Mouse (Mus musculus) thymus, postnatal 4 days (tissue): Measurements from ENCODE around the gene Zbed5.
A peak's percentile ranks its signal among the peaks of the same experiment; 100 is the strongest.
"Not testable (repeated sequence)": the region's sequence is repeated elsewhere in the genome, so short reads cannot be mapped to it uniquely, and the experiment has no call there.

ENCODE experiments used
- DNase-seq: peaks from one replicate; pipeline ENCODE4 v3.0.0; 2021

Gene Zbed5

GRCm38 (mm10) chr5:129909147-129909546 is 13.6 kb downstream of the Zbed5 start:
- no peak for DNase-seq

GRCm38 (mm10) chr5:129909591-129909990 is 14.1 kb downstream of the Zbed5 start:
- no peak for DNase-seq

- DNase-seq, result peak; percentile 48
These were observed 18.5 kb downstream of the Zbed5 start for GRCm38 (mm10) chr5:129914024-129914423.

- not testable (repeated sequence) for DNase-seq
These were observed 20.0 kb downstream of the Zbed5 start for GRCm38 (mm10) chr5:129915491-129915890.

- no peak for DNase-seq
These were observed 22.6 kb downstream of the Zbed5 start for GRCm38 (mm10) chr5:129918065-129918651.

- DNase-seq, result no peak
These were observed 23.2 kb downstream of the Zbed5 start for GRCm38 (mm10) chr5:129918752-129919151.

- DNase-seq, result no peak
These were observed 23.8 kb downstream of the Zbed5 start for GRCm38 (mm10) chr5:129919320-129919719.

- no peak for DNase-seq
These were observed 26.4 kb downstream of the Zbed5 start for GRCm38 (mm10) chr5:129921972-129922371.

- DNase-seq, result no peak
These were observed 29.4 kb downstream of the Zbed5 start for GRCm38 (mm10) chr5:129924820-129925452.

GRCm38 (mm10) chr5:129925933-129926332 is 30.4 kb downstream of the Zbed5 start:
- DNase-seq, result no peak

- no peak for DNase-seq
These were observed 34.7 kb downstream of the Zbed5 start for GRCm38 (mm10) chr5:129929924-129930855.

- no peak for DNase-seq
These were observed 41.4 kb downstream of the Zbed5 start for GRCm38 (mm10) chr5:129936941-129937340.

- DNase-seq, result no peak
These were observed 44.8 kb downstream of the Zbed5 start for GRCm38 (mm10) chr5:129940281-129940680.

- no peak for DNase-seq
These were observed 45.4 kb downstream of the Zbed5 start for GRCm38 (mm10) chr5:129940736-129941494.

GRCm38 (mm10) chr5:129941495-129942045 is 46.0 kb downstream of the Zbed5 start, which contains the start of gene Vkorc1l1:
Gene Vkorc1l1, plus strand, starts transcription at chr5:129941970.
- DNase-seq, result peak; percentile 100

GRCm38 (mm10) chr5:129942073-129942939 is 46.8 kb downstream of the Zbed5 start:
- peak; percentile 66 for DNase-seq

GRCm38 (mm10) chr5:129943402-129943801 is 47.9 kb downstream of the Zbed5 start:
- no peak for DNase-seq

GRCm38 (mm10) chr5:129947528-129948033 is 52.1 kb downstream of the Zbed5 start:
- DNase-seq, result no peak

- DNase-seq, result no peak
These were observed 56.6 kb downstream of the Zbed5 start for GRCm38 (mm10) chr5:129952143-129952542.
